Mouse (Mus musculus) heart, postnatal 0 days (tissue): ENCODE measurements around the gene Eif2b1.

Experiments used
- CTCF ChIP-seq: IDR thresholded peaks from 2 replicates; pipeline ENCODE4 v1.5.1; 2016; ENCODE audit warnings: antibody characterized with exemption, control low read depth, low read depth
- EP300 ChIP-seq: IDR thresholded peaks from 2 replicates; pipeline ENCODE4 v1.6.1; 2016; ENCODE audit warnings: antibody characterized with exemption, low read depth

DNA sequence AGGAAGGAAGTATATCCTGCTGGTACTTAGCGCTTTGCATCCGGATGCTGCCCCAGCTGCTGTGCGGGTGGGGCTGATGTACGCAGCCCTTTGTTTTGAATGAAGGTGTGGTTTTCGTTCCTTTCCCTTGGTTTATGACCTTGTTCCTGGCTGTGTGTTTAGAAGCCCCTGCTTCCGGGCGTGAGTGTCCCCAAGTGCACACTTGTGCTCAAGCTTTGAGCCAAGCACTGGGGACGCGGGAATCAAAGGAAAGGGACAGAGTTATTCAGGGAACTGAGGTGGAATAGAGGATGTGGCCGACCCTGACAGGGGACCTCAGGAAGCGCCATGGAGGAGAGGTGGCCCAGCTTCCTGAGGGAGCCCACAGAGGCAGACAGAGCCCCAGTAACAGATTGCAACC, 35.8 kb upstream of the Eif2b1 start:
- no peak for TF ChIP-seq CTCF
- TF ChIP-seq EP300: peak; percentile 52; the same call in 1 of the 2 replicates
